Mouse (Mus musculus) lung, adult 18-20 months (tissue): Measurements from ENCODE around the gene Lemd1.
"Not testable (repeated sequence)": the region's sequence is repeated elsewhere in the genome, so short reads cannot be mapped to it uniquely, and the experiment has no call there.

Experiments
- DNase-seq, 2 experiments: peaks; one replicate each; pipeline ENCODE4 v3.0.0; 2022; ENCODE audit warnings: mixed read lengths in 2 of 2

Gene Lemd1

GRCm38 (mm10) chr1:132191093-132191785 lies at the start of gene Lemd1, which contains the start of gene AC124108.1:
TSS of gene Lemd1 (plus strand) at chr1:132191431.
TSS of gene AC124108.1 (plus strand) at chr1:132191457.
- no peak for DNase-seq

- no peak for DNase-seq
Measured at GRCm38 (mm10) chr1:132141753-132142152, 49.5 kb upstream of the Lemd1 start.

- DNase-seq = no peak
Measured at GRCm38 (mm10) chr1:132143079-132143478, 48.2 kb upstream of the Lemd1 start.

- DNase-seq = no peak
Measured at GRCm38 (mm10) chr1:132143730-132144129, 47.5 kb upstream of the Lemd1 start.

GRCm38 (mm10) chr1:132144223-132144622 lies 47.0 kb upstream of the Lemd1 start:
- no peak for DNase-seq

- no peak for DNase-seq
Measured at GRCm38 (mm10) chr1:132144837-132145236, 46.4 kb upstream of the Lemd1 start.

GRCm38 (mm10) chr1:132145973-132146685 lies 45.1 kb upstream of the Lemd1 start:
- DNase-seq = peak in 1 of 2 experiments; percentile 54

GRCm38 (mm10) chr1:132149410-132149809 lies 41.8 kb upstream of the Lemd1 start:
- DNase-seq = no peak

- DNase-seq = peak in 1 of 2 experiments; percentile 56
Measured at GRCm38 (mm10) chr1:132150171-132150570, 41.1 kb upstream of the Lemd1 start.

- DNase-seq = peak; percentile 81 to 85
Measured at GRCm38 (mm10) chr1:132150817-132151601, 40.2 kb upstream of the Lemd1 start.

GRCm38 (mm10) chr1:132151908-132152307 lies 39.3 kb upstream of the Lemd1 start:
- DNase-seq = no peak

- no peak for DNase-seq
Measured at GRCm38 (mm10) chr1:132153086-132153690, 38.0 kb upstream of the Lemd1 start.

- DNase-seq = no peak
Measured at GRCm38 (mm10) chr1:132153691-132154090, 37.5 kb upstream of the Lemd1 start.

GRCm38 (mm10) chr1:132155737-132156136 lies 35.5 kb upstream of the Lemd1 start:
- DNase-seq = peak; percentile 71 to 80

GRCm38 (mm10) chr1:132157016-132157781 lies 34.0 kb upstream of the Lemd1 start:
- peak; percentile 71 to 81 for DNase-seq

- no peak for DNase-seq
Measured at GRCm38 (mm10) chr1:132157808-132158207, 33.4 kb upstream of the Lemd1 start.

- DNase-seq = peak; percentile 56 to 66
Measured at GRCm38 (mm10) chr1:132158741-132159140, 32.5 kb upstream of the Lemd1 start.

- no peak for DNase-seq
Measured at GRCm38 (mm10) chr1:132159681-132160080, 31.6 kb upstream of the Lemd1 start.

- DNase-seq = peak in 1 of 2 experiments; percentile 57
Measured at GRCm38 (mm10) chr1:132161211-132161880, 29.9 kb upstream of the Lemd1 start.

GRCm38 (mm10) chr1:132162618-132163017 lies 28.6 kb upstream of the Lemd1 start:
- not testable (repeated sequence) for DNase-seq

- no peak for DNase-seq
Measured at GRCm38 (mm10) chr1:132164780-132165518, 26.3 kb upstream of the Lemd1 start.
